Mouse (Mus musculus) cerebellum, adult 2 months (tissue): ENCODE data around the gene Eno1.

Experiments used
- CTCF ChIP-seq: fragments of 200-500 bp; IDR thresholded peaks from 2 replicates; pipeline ENCODE4 v1.5.1; 2011; ENCODE audit warnings: low read depth, mild to moderate bottlenecking, control low read depth, low read length, moderate library complexity, borderline replicate concordance; ENCODE audit not compliant: insufficient read depth
- POLR2A ChIP-seq: fragments of 200-500 bp; IDR thresholded peaks from 2 replicates; pipeline ENCODE4 v1.6.1; 2011; ENCODE audit warnings: low read length, control low read depth, borderline replicate concordance; ENCODE audit not compliant: insufficient read depth

DNA sequence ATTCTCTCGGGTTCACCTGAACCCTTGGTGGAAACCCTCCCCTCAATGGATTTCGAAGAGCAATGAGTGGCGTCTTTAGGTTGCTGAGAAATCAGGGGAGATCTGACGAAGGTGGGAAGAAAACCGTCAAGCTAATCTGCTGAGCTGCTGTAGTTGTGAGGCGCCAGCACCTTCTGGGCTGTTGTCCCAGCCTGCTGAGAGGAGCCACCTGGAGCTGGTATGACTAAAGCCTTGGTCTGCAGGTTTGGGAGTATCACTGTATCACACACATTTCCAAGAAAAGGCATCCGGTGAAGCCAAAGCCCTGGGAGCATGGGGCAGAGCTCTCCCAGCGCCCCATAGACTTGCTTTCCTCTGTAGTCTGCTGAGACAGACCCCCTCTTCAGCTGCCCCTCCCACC, 4.7 kb upstream of the Eno1 start:
- TF ChIP-seq POLR2A (no peak), CTCF (no peak)
